Mouse (Mus musculus): ENCODE data around the gene Gm28363. TPM values are rescaled to one million over a fixed set of nuclear protein-coding genes. Genes with fewer than 3 reads are reported as not detected.
"Not testable (repeated sequence)": the region's sequence is repeated elsewhere in the genome, so short reads cannot be mapped to it uniquely, and the experiment has no call there.

Gm28363 gene
- not detected in 2 replicates for polyA plus RNA-seq (2014; fragmentation: Nextera tagmentation; extraction: Ambion mirVana)

- not testable (repeated sequence) for ATAC-seq (ENCODE audit: low FRiP score); H3K4me2 ChIP-seq (replicated peaks); H3K27ac ChIP-seq; H3K36me3 ChIP-seq (replicated peaks; ENCODE audit: control insufficient read depth, insufficient read depth); DNase-seq (ENCODE audit: low spot score); H3K9ac ChIP-seq; H3K9me3 ChIP-seq (ENCODE audit: control insufficient read depth, low read length); H3K27me3 ChIP-seq (ENCODE audit: control insufficient read depth, insufficient read depth, low read length); H3K4me1 ChIP-seq (replicated peaks; ENCODE audit: control insufficient read depth, insufficient read depth, low read length); H3K4me3 ChIP-seq (replicated peaks; ENCODE audit: low read length)
- 65% methylated on average over 2 of the region's 2 CpGs for whole genome bisulfite sequencing
These were observed at the start of gene Gm28363 for GRCm38 (mm10) chr1:117696831-117697230. Gene Gm28363 (plus strand): TSS chr1:117697131.

GRCm38 (mm10) chr1:117650236-117650635 is 46.7 kb upstream of the Gm28363 start:
- not testable (repeated sequence) for H3K27me3 ChIP-seq (ENCODE audit: control insufficient read depth, insufficient read depth, low read length); H3K36me3 ChIP-seq (replicated peaks; ENCODE audit: control insufficient read depth, insufficient read depth)
- WGBS = 68% methylated on average over 1 of the region's 1 CpGs

More at GRCm38 (mm10) chr1:117650236-117650635, 46.7 kb upstream of the Gm28363 start:
- not testable (repeated sequence) for H3K27ac ChIP-seq; DNase-seq (ENCODE audit: low spot score); H3K4me1 ChIP-seq (replicated peaks; ENCODE audit: control insufficient read depth, insufficient read depth, low read length); ATAC-seq (ENCODE audit: low FRiP score); H3K9ac ChIP-seq; H3K4me3 ChIP-seq (replicated peaks; ENCODE audit: low read length); H3K4me2 ChIP-seq (replicated peaks); H3K9me3 ChIP-seq (ENCODE audit: control insufficient read depth, low read length)

Other genes starting within 250 kb of the Gm28363 start
- gene B020011L13Rik, start 84.0 kb downstream of the Gm28363 start, polyA plus RNA-seq (2014; fragmentation: Nextera tagmentation; extraction: Ambion mirVana) = not detected in 2 replicates
- gene Gm28360, start 132.9 kb downstream of the Gm28363 start, polyA plus RNA-seq (2014; fragmentation: Nextera tagmentation; extraction: Ambion mirVana) = not detected in 2 replicates
- gene Gm28168, start 230.9 kb downstream of the Gm28363 start, polyA plus RNA-seq (2014; fragmentation: Nextera tagmentation; extraction: Ambion mirVana) = not detected in 2 replicates

Data from hindbrain, embryonic 14.5 days (tissue).